Mouse (Mus musculus): Measurements from ENCODE around the gene Tuba1a.

GRCm38 (mm10) chr15:98928598-98929240, 24.8 kb downstream of the Tuba1a start:
- TF ChIP-seq CTCF (IDR thresholded peaks at IDR 0.05; ENCODE audit: borderline replicate concordance, control insufficient read depth, extremely low read depth, insufficient read depth, low read length, poor library complexity): no peak
- no peak for TF ChIP-seq POLR2A (IDR thresholded peaks at IDR 0.05; ENCODE audit: control insufficient read depth, extremely low read depth, insufficient read depth, low read length, poor library complexity)

Data from thymus, adult 2 months (tissue).